Mouse (Mus musculus): Measurements from ENCODE around the gene Zfp281. TPM values are rescaled to one million over a fixed set of nuclear protein-coding genes. Genes with fewer than 3 reads are reported as not detected.

Zfp281 gene
- polyA plus RNA-seq, 1 experiment from 2014 or later, result 26.6 TPM

DNA sequence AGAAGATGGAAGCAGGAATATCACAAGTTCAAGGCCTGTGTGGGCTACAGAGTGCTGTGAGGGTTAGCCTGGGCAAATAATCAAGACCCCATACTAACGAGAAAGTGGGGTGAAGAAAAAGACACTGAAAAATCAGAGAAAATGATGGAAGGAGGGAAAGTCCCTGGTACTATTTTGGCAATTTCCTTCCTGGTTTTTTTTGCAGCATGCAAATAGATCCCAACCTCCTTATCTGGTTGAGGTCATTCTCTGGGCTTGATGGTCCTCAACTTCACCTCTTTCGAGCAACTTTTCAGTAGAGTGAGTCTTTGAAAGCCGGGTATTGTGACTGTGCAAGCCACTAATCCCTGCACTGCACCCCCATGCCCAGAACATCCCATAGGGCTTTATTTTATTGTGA is 24.6 kb upstream of the Zfp281 start:
- no peaks in the 10 kb centered on the region for H3K27me3 ChIP-seq
- no peak overlapping the region for H3K27ac ChIP-seq
- H3K36me3 ChIP-seq (ENCODE audit: poor library complexity, severe bottlenecking), result no peaks in the 10 kb centered on the region
- no peak overlapping the region for H3K4me2 ChIP-seq
- no peaks in the 10 kb centered on the region for H3K4me1 ChIP-seq
- WGBS, result 66% methylated on average over 3 of the region's 3 CpGs
- H3K9ac ChIP-seq, result no peak overlapping the region
- ATAC-seq, result no peak
- H3K4me3 ChIP-seq, result no peak overlapping the region
- H3K9me3 ChIP-seq (replicated peaks), result no peaks in the 10 kb centered on the region

- Histone ChIP-seq H3K9ac (no peak overlapping the region), H3K4me1 (no peaks in the 10 kb centered on the region), H3K4me3 (no peak overlapping the region), H3K27me3 (no peaks in the 10 kb centered on the region), H3K36me3 (ENCODE audit: poor library complexity, severe bottlenecking) (no peaks in the 10 kb centered on the region), H3K4me2 (no peak overlapping the region), H3K27ac (no peak overlapping the region), H3K9me3 (replicated peaks) (no peaks in the 10 kb centered on the region)
- no peak for ATAC-seq
- WGBS, result 85% methylated on average over 9 of the region's 9 CpGs
These were observed 23.9 kb upstream of the Zfp281 start for GRCm38 (mm10) chr1:136600647-136601345.

GRCm38 (mm10) chr1:136601346-136601888 is 23.3 kb upstream of the Zfp281 start:
- Histone ChIP-seq H3K9ac (no peak overlapping the region), H3K9me3 (replicated peaks) (no peaks in the 10 kb centered on the region), H3K27ac (no peak overlapping the region), H3K36me3 (ENCODE audit: poor library complexity, severe bottlenecking) (no peaks in the 10 kb centered on the region), H3K27me3 (no peaks in the 10 kb centered on the region), H3K4me1 (no peaks in the 10 kb centered on the region), H3K4me2 (no peak overlapping the region), H3K4me3 (no peak overlapping the region)
- 93% methylated on average over 10 of the region's 10 CpGs for WGBS
- no peak for ATAC-seq

DNA sequence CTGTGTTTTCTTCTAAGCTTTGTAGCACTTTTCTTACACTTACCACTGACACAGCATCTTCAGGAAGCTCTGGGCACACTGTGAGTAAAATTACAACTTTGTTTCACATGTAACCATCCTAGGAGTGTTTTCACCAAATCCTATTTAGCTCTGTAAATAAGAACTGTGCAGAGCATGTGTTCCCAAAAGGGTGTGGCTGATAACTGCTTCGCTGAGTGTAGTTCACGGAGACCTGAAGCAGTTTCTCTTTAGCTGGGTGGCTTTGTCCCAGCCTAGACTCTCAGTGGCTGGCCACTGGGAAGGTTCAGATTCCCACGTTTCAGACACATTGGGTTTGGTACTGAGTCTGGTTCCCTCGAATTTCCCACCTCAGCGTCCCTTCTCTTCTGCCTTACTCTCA is 22.4 kb upstream of the Zfp281 start:
- 77% methylated on average over 5 of the region's 5 CpGs for WGBS
- Histone ChIP-seq H3K27me3 (no peaks in the 10 kb centered on the region), H3K36me3 (ENCODE audit: poor library complexity, severe bottlenecking) (no peaks in the 10 kb centered on the region), H3K9ac (no peak overlapping the region), H3K4me1 (no peaks in the 10 kb centered on the region), H3K9me3 (replicated peaks) (no peaks in the 10 kb centered on the region), H3K27ac (no peak overlapping the region), H3K4me2 (no peak overlapping the region), H3K4me3 (no peak overlapping the region)
- ATAC-seq, result no peak

DNA sequence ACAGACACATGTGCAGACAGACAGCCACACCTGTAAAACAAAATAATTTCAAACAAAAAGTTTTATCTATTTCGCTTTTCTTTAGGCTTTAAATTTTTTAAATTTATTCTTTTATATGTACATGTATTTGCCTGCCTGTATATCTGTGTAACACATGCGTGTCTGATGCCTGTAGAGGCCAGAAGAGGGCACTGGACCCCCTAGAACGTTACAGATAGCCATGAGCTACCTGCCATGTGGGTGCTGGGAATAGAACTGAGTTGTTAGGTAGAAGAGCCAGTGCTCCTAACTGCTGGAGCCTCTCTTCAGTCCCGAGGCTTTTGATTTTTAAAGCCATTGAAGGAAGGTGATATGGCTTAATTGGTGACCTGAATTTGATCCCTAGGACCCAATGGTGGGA is 20.5 kb upstream of the Zfp281 start:
- H3K4me3 ChIP-seq, result no peak overlapping the region
- no peaks in the 10 kb centered on the region for H3K27me3 ChIP-seq
- no peak overlapping the region for H3K27ac ChIP-seq
- no peaks in the 10 kb centered on the region for H3K9me3 ChIP-seq (replicated peaks)
- WGBS, result 84% methylated on average over 4 of the region's 4 CpGs
- no peak overlapping the region for H3K4me2 ChIP-seq
- no peaks in the 10 kb centered on the region for H3K36me3 ChIP-seq (ENCODE audit: poor library complexity, severe bottlenecking)
- no peaks in the 10 kb centered on the region for H3K4me1 ChIP-seq
- no peak for ATAC-seq
- no peak overlapping the region for H3K9ac ChIP-seq

DNA sequence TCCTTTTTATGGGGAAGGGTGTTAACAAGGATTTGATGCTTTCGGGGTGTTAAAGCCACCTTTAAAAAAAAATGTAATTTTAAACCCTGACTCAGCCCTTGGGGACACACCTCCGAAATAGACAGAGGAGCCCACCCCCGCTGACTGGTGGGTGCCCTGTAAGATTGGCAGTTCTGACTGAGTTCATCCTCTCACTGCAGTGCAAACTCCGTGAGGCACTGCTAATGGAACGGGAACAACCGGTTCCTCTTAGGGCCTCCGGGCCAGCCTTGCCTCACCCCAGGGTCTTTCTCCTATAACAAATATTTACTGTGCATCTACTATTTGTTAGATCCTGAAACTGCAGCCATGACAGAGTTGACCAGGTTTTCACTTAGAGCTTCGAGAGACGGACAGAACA is 18.9 kb upstream of the Zfp281 start:
- 85% methylated on average over 9 of the region's 9 CpGs for WGBS

GRCm38 (mm10) chr1:136606278-136606677 is 18.4 kb upstream of the Zfp281 start:
- no peak overlapping the region for H3K27ac ChIP-seq
- no peak overlapping the region for H3K4me3 ChIP-seq
- no peaks in the 10 kb centered on the region for H3K9me3 ChIP-seq (replicated peaks)
- H3K4me1 ChIP-seq, result no peaks in the 10 kb centered on the region
- WGBS, result 88% methylated on average over 4 of the region's 4 CpGs
- no peak overlapping the region for H3K9ac ChIP-seq
- H3K4me2 ChIP-seq, result no peak overlapping the region
- no peaks in the 10 kb centered on the region for H3K27me3 ChIP-seq
- no peaks in the 10 kb centered on the region for H3K36me3 ChIP-seq (ENCODE audit: poor library complexity, severe bottlenecking)
- no peak for ATAC-seq

More for the DNA sequence above, 18.9 kb upstream of the Zfp281 start:
- Histone ChIP-seq H3K4me3 (no peak overlapping the region), H3K36me3 (ENCODE audit: poor library complexity, severe bottlenecking) (no peaks in the 10 kb centered on the region), H3K9me3 (replicated peaks) (no peaks in the 10 kb centered on the region), H3K27ac (no peak overlapping the region), H3K4me1 (no peaks in the 10 kb centered on the region), H3K4me2 (no peak overlapping the region), H3K9ac (no peak overlapping the region), H3K27me3 (no peaks in the 10 kb centered on the region)
- no peak for ATAC-seq

GRCm38 (mm10) chr1:136608339-136609261 is 16.1 kb upstream of the Zfp281 start:
- no peaks in the 10 kb centered on the region for H3K27me3 ChIP-seq
- H3K4me3 ChIP-seq, result no peak overlapping the region
- no peaks in the 10 kb centered on the region for H3K36me3 ChIP-seq (ENCODE audit: poor library complexity, severe bottlenecking)
- H3K9me3 ChIP-seq (replicated peaks), result no peaks in the 10 kb centered on the region
- 85% methylated on average over 11 of the region's 11 CpGs for WGBS
- H3K4me2 ChIP-seq, result no peak overlapping the region
- no peak for ATAC-seq
- H3K4me1 ChIP-seq, result peaks cover 7% of the 10 kb centered on the region; the same call in 1 of the 2 replicates
- H3K9ac ChIP-seq, result no peak overlapping the region
- H3K27ac ChIP-seq, result no peak overlapping the region

- no peaks in the 10 kb centered on the region for H3K36me3 ChIP-seq (ENCODE audit: poor library complexity, severe bottlenecking)
- no peak overlapping the region for H3K9ac ChIP-seq
- H3K4me2 ChIP-seq, result no peak overlapping the region
- no peaks in the 10 kb centered on the region for H3K27me3 ChIP-seq
- H3K4me1 ChIP-seq, result peaks cover 8% of the 10 kb centered on the region; the same call in 1 of the 2 replicates
- no peak overlapping the region for H3K4me3 ChIP-seq
- 75% methylated on average over 9 of the region's 9 CpGs for WGBS
- no peaks in the 10 kb centered on the region for H3K9me3 ChIP-seq (replicated peaks)
- H3K27ac ChIP-seq, result no peak overlapping the region
- ATAC-seq, result no peak
These were observed 12.9 kb upstream of the Zfp281 start for GRCm38 (mm10) chr1:136611803-136612202.

DNA sequence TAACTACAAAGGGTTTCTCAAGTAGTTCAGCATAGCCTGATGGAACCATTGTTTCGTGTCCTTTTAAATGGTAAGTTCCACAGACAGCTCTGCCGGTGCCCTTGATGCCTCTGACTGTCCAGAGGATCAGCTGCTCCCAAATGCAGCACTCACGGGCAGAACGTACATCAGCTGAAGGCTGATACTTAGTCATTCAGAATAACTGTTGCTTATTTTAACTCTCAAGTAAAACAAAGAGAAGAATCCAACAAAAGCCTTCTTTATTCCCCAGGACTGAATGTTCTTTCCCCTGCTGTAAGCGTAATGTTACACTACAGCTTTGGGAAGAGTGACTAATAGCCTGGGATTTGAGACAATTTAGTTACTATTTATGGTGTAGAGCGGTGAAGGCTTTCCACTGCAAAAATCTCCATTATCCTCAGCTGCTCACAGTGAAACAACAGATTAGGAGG is 11.4 kb upstream of the Zfp281 start:
- no peak overlapping the region for H3K9ac ChIP-seq
- peaks cover 8% of the 10 kb centered on the region; the same call in 1 of the 2 replicates for H3K4me1 ChIP-seq
- H3K36me3 ChIP-seq (ENCODE audit: poor library complexity, severe bottlenecking), result no peaks in the 10 kb centered on the region
- H3K9me3 ChIP-seq (replicated peaks), result no peaks in the 10 kb centered on the region
- H3K4me2 ChIP-seq, result no peak overlapping the region
- no peaks in the 10 kb centered on the region for H3K27me3 ChIP-seq
- no peak overlapping the region for H3K27ac ChIP-seq
- no peak for ATAC-seq
- no peak overlapping the region for H3K4me3 ChIP-seq
- WGBS, result 29% methylated on average over 6 of the region's 6 CpGs

DNA sequence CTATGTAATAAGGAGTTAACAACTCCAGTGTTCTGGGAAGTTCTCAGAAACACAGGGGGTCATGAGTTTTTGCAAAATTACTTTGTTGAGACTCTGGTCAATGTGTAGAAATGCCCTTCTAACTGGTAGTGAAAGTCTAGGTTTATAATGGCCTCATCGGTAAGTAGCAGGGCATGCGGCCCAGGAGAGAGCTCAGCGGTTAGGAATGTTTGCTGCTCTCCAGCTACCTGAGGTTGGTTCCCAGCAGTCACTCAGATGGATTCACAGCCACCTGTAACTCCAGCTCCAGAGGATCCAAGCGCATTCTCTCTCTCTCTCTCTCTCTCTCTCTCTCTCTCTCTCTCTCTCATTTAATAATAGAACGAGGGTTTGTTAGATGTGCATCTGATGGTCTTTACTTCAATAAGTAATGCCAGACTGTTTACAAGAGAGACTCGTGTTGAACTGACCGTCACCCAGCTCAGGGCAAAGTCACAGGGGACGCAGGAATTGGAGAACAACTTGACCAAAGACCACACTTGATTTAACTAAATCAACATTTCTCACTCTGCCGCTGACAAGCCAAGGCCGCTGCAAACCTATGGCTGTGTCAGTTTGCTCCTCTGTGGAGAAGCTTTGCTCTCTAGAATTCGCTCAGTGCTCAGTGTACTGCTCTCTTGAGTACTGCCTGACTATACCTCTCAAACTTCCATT is 9.8 kb upstream of the Zfp281 start:
- H3K27me3 ChIP-seq, result no peaks in the 10 kb centered on the region
- H3K27ac ChIP-seq, result no peak overlapping the region
- no peaks in the 10 kb centered on the region for H3K9me3 ChIP-seq (replicated peaks)
- no peak overlapping the region for H3K4me2 ChIP-seq
- no peak overlapping the region for H3K9ac ChIP-seq
- no peak overlapping the region for H3K4me3 ChIP-seq
- H3K36me3 ChIP-seq (ENCODE audit: poor library complexity, severe bottlenecking), result no peaks in the 10 kb centered on the region
- WGBS, result 91% methylated on average over 11 of the region's 11 CpGs
- peaks cover 8% of the 10 kb centered on the region; the same call in 1 of the 2 replicates for H3K4me1 ChIP-seq
- no peak for ATAC-seq

Data from forebrain, embryonic 13.5 days (tissue).